Mouse (Mus musculus): Measurements from ENCODE around the gene Aprt.

GRCm38 (mm10) chr8:122577116-122577515 lies 407 bp upstream of the Aprt start:
- no peak for TF ChIP-seq CTCF (IDR thresholded peaks at IDR 0.05; ENCODE audit: low read depth)
- TF ChIP-seq EP300 (optimal IDR thresholded peaks at IDR 0.05) = no peak

All from stomach, postnatal 0 days (tissue).